Mouse (Mus musculus) spleen, postnatal 10 days (tissue): Measurements from ENCODE around the gene Tas2r107.
"Not testable (repeated sequence)": the region's sequence is repeated elsewhere in the genome, so short reads cannot be mapped to it uniquely, and the experiment has no call there.

Experiments used
- DNase-seq, 2 experiments: peaks; one replicate each; pipeline ENCODE4 v3.0.0; 2021 to 2022; ENCODE audit warnings: low spot score in 2 of 2

Tas2r107 gene

DNA sequence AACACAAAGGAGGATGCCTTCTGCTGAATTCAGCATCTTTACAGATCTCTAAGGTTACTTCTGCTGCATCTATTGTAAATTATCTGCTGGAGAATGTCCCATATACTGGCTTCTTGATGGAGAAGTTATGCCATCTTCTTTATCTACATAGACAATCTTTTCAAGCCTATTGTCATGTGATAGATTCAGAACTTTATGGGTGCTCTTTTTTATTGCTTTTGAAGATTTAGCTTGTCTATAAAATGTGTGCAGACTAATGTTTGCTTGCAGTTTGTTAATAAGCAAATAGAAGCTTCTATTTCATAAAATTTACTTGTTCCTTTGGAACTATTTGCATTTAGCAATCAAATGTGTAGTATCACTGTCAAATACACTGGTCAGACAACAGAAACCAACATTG, at the start of gene Tas2r107:
TSS of gene Tas2r107 (minus strand) at position 101 of the 400 bp plus-strand sequence.
- DNase-seq: no peak

DNA sequence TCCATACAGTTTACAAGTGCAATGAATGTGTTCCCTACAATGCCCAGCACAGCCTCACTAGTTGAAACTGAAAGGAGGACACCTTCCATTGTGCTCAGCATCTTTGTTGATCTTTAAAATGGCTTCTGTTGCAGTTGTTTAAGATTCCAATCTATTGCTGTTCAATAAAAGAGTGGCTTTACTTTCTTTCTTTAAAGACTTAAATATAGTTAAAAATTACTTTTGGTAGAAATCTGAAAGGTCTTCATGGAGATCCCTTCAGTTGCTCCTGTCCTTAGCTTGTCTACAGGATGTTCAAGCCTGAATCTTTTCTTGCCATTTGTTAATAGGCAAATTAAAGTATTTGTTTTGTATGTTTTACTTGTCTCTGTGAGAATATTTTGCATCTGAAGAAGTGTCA, 30.0 kb upstream of the Tas2r107 start, which contains the start of gene Tas2r114:
TSS of gene Tas2r114 (minus strand) at position 101 of the 400 bp plus-strand sequence.
- no peak for DNase-seq

DNA sequence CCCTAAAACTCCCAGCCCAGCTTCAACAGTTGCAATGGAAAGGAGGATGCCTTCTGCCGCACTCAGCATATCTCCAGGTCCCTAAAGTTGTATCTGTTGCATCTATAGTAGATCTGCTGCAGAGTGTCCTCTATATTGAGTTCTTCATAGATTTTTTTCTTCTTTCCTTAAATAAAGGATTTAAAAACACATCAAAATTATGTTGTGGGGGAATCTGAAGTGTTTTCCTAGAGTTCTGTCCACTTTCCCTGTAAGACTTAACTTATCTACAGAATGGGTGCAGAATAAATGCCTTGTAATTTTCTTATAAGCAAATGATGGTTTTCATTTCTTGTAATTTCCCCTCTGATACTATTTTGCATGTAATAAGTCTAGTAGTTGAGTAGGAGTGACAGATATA, 27.4 kb upstream of the Tas2r107 start, which contains the start of gene Tas2r105:
TSS of gene Tas2r105 (minus strand) at position 101 of the 400 bp plus-strand sequence.
- DNase-seq: no peak

DNA sequence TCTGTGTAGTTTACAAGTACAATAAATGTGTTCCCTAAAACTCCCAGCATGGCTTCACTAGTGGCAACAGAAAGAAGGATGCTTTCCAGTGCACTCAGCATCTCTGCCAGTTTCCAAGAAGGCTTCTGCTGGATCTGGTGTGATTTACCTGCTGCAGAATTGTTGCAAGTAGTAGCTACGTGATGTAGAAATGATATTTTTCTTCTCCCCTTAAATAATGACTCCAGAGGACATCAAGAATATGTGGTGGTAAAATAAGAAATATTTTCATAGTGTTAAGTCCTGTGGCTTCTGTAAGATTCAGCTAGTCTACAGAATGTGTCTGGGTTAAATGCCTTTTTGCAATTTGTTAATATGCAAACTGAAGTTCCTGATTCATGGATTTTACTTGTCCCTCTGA, 25.7 kb upstream of the Tas2r107 start, which contains the start of gene Tas2r104:
TSS of gene Tas2r104 (minus strand) at position 101 of the 400 bp plus-strand sequence.
- no peak for DNase-seq

DNA sequence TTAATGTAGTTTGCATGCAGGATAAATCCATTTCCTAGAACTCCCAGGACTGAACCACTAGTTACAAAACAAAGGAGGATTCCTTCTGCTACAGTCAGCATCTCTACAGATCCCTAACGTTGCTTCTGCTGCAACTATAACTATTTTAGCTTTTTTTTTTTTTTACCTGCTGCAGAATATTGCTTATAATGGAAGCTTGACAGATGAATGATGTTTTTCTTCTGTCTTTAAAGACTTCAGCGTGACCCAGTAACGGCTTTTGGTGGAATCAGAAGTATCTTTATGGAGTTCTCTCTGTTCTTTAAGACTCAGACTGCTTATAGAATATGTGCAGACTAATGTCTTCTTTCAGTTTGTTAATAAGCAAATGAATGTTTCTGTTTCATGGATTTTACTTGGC, 18.8 kb upstream of the Tas2r107 start, which contains the start of gene Tas2r106:
TSS of gene Tas2r106 (minus strand) at position 101 of the 400 bp plus-strand sequence.
- DNase-seq: no peak

DNA sequence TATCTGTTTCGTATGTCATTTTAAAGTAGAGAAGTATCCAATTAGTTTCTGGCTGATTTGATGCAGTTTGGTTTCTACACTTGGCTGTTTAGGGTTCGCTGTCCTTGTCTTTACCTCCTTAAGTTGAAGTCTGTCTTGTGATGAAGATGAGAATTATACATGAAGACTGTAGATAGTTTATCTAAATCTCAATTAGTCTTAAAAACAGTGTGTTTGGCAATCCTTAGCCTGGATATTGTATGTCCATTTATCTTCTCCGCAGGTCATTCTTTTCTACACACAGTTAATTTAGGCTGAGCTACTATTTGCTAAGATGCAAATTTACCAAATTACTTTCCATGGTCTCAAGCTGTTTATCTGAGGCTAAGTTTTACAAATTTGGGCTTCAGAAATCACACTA, 29.1 kb downstream of the Tas2r107 start, which contains the start of gene Tas2r130:
TSS of gene Tas2r130 (minus strand) at position 101 of the 400 bp plus-strand sequence.
- DNase-seq: no peak

DNA sequence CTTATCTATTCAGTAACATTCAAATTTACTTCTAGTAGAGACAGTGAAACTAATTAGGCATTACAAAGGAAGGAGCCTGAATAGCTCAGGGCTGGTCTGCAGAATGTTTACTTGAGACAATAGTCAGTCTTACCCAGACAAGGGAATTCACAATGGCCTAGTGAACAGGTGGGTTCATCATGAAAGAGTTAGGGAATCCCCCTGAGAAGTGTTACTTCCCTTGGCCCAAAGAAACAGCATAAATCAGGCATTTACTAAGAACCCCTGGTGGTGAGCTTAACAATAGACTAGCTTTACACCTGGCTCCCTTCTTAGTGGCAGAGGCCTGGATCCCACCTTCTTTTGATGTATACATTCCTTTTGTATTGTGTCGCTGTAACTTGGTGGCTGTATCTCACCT, 50.0 kb downstream of the Tas2r107 start:
- DNase-seq: not testable (repeated sequence)
